Mouse (Mus musculus) kidney, embryonic 14.5 days (tissue): ENCODE measurements at regions not wholly inside any gene's neighbourhood (a gene's known extent, or its start where the extent isn't known, plus 50 kb on each side); places are given as distances from the start of the nearest gene placed in this dataset.

ENCODE experiments used
- ATAC-seq: fragments of 200-750 bp; cut with Nextera tagmentation; 2 replicates; pipeline ENCODE4 v1.8.0; 2017; ENCODE audit warnings: moderate number of reproducible peaks, mild to moderate bottlenecking, moderate TSS enrichment, moderate library complexity; ENCODE audit not compliant: low FRiP score, low TSS enrichment
- H3K27ac ChIP-seq: fragments of 300-500 bp; sonication (generic); 2 replicates; pipeline ENCODE4 v1.5.1; 2014; ENCODE audit warnings: low read depth, mild to moderate bottlenecking, low read length, moderate library complexity, mixed read lengths
- H3K27me3 ChIP-seq: fragments of 300-500 bp; sonication (generic); 2 replicates; pipeline ENCODE4 v1.6.1; 2014; ENCODE audit warnings: mild to moderate bottlenecking, low read length; ENCODE audit not compliant: control insufficient read depth, insufficient read depth
- H3K36me3 ChIP-seq: fragments of 300-500 bp; sonication (generic); 2 replicates; pipeline ENCODE4 v1.6.1; 2014; ENCODE audit warnings: low read length, mixed read lengths; ENCODE audit not compliant: control insufficient read depth, insufficient read depth
- H3K4me1 ChIP-seq: fragments of 300-500 bp; sonication (generic); 2 replicates; pipeline ENCODE4 v1.6.1; 2014; ENCODE audit warnings: low read length, mixed read lengths; ENCODE audit not compliant: control insufficient read depth, insufficient read depth
- H3K4me2 ChIP-seq: fragments of 300-500 bp; sonication (generic); replicated peaks from 2 replicates; pipeline ENCODE4 v1.6.1; 2014; ENCODE audit warnings: low read depth, mild to moderate bottlenecking, low read length
- H3K4me3 ChIP-seq: fragments of 300-500 bp; sonication (generic); 2 replicates; pipeline ENCODE4 v1.5.1; 2014; ENCODE audit warnings: mild to moderate bottlenecking, low read length
- H3K9ac ChIP-seq: fragments of 300-500 bp; sonication (generic); 2 replicates; pipeline ENCODE4 v1.6.1; 2014; ENCODE audit warnings: low read depth, mild to moderate bottlenecking, low read length, moderate library complexity
- H3K9me3 ChIP-seq: fragments of 300-500 bp; sonication (generic); 2 replicates; pipeline ENCODE4 v1.6.1; 2016; ENCODE audit warnings: low read length; ENCODE audit not compliant: control insufficient read depth
- WGBS: fragments of 180-500 bp; shearing (Covaris S2); extraction: QIAGEN DNeasy Blood & Tissue Kit; methylation state at CpG from one replicate; pipeline ENCODE4 v1.1.7; 2014; 5-methylcytosine and 5-hydroxymethylcytosine counted together

DNA sequence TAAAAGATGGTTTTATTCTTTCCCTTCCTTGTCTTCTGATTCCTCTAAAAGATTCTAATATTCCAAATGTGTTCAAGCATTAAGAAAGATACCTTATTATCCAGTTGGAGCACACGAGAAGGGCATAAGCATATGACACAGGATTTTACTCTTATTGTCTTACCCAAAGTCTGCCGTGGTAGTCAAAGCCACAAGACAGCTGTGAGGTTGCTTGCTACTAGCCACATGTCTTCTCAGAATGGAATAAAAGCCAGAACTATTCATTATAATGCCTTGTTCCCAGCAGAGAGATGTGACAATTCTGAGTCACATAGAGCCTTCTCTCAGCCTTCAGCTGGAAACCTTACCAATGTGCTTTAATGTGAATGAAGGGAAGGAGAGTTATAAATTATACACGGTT is 71.5 kb downstream of the Pdha2 start:
- no peaks in the 10 kb centered on the region for H3K36me3 ChIP-seq
- 76% methylated on average over 3 of the region's 3 CpGs for WGBS
- H3K4me2 ChIP-seq: no peak overlapping the region
- no peak for ATAC-seq
- no peak overlapping the region for H3K27ac ChIP-seq
- H3K9ac ChIP-seq: no peak overlapping the region
- no peak overlapping the region for H3K4me3 ChIP-seq
- no peaks in the 10 kb centered on the region for H3K9me3 ChIP-seq
- no peaks in the 10 kb centered on the region for H3K27me3 ChIP-seq
- no peaks in the 10 kb centered on the region for H3K4me1 ChIP-seq

DNA sequence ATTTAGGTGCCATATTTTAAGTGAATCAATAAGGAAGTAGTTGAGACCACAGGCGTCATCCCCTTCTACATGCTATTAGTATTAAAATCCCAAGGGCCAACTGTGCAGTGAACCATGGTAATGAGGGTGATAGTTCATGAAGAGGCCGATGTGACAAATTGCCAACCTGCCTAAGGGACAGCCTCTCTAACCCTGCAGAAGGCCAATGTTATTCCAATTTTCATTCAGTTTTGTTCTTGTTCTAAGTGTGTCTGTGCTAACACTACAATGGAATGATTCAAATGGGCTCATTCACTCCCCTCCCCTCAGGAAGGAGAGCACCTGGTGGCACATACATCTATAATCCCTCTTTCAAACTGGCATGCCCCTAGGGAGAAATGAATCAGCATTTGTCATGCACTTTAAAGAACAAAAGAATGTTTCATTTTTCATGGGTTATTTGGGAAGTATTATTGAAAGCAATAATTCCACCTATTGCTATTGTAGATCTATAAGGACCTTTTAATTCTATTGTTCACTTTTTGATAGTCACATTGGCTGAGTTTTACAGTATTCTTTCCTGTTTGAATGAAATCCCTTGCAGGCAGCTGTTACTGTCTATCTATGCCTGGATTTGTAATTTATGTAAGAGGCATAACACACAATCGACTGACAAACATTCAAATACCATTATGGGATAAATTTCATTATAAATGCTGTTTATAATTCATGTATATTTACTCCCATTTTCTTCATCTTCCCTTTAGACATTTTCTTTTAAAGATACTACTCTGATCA is 99.6 kb downstream of the Pdha2 start:
- Histone ChIP-seq H3K9me3 (no peaks in the 10 kb centered on the region), H3K4me1 (no peaks in the 10 kb centered on the region), H3K9ac (no peak overlapping the region), H3K4me3 (no peak overlapping the region), H3K36me3 (no peaks in the 10 kb centered on the region), H3K27ac (no peak overlapping the region), H3K27me3 (no peaks in the 10 kb centered on the region), H3K4me2 (no peak overlapping the region)
- whole genome bisulfite sequencing: 31% methylated on average over 3 of the region's 3 CpGs
- ATAC-seq: 0 out of 2 replicates have a peak, but pooled peaks have one; percentile 52

DNA sequence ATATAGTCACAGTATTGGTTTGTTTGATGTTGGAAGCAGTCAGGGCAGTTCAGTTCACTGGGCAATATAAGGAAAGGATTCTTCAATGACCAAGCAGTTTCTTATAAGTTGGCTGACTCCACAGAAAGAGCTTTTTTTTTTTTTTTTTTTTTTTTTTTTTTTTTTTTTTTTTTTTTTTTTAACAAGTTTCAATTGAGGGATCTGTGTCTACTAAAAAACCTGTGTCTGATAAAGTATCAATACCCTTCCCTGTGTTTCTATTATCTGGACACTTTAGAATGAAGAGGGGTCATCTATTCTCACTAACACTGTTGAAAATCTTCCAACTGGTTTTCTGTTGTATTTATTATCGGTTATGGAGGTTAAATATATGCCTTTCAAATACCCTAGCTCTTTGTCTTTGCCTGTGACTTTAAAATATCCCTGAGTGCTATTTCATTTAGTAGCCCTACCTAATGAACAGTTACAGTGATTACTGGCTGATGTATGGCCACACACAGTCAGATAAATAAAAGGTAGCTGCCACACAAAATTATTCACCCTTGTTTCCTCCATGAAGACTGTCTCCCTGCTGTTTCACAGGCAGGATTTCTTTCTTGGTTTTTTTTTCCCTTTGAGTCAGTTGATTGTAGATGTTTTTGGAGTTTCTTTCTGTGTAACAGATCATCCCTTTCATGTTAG is 100.3 kb downstream of the Pdha2 start:
- Histone ChIP-seq H3K4me2 (no peak overlapping the region), H3K4me3 (no peak overlapping the region), H3K4me1 (no peaks in the 10 kb centered on the region), H3K27ac (no peak overlapping the region), H3K9ac (no peak overlapping the region), H3K27me3 (no peaks in the 10 kb centered on the region), H3K36me3 (no peaks in the 10 kb centered on the region), H3K9me3 (no peaks in the 10 kb centered on the region)
- WGBS: 75% methylated on average over 1 of the region's 1 CpGs
- no peak for ATAC-seq
